Mouse (Mus musculus) thymus, postnatal 10 days (tissue): ENCODE measurements around the gene Stip1.
"Not testable (repeated sequence)": the region's sequence is repeated elsewhere in the genome, so short reads cannot be mapped to it uniquely, and the experiment has no call there.

Experiments used
- DNase-seq, 2 experiments: peaks; one replicate each; pipeline ENCODE4 v3.0.0; 2021; ENCODE audit warnings: low spot score in 2 of 2

Stip1 gene

GRCm38 (mm10) chr19:7066034-7066827, 26.5 kb upstream of the Stip1 start:
- peak; percentile 74 to 76 for DNase-seq

GRCm38 (mm10) chr19:7064571-7064970, 24.8 kb upstream of the Stip1 start:
- DNase-seq: peak; percentile 73 to 89

GRCm38 (mm10) chr19:7062916-7063315, 23.1 kb upstream of the Stip1 start:
- no peak for DNase-seq

GRCm38 (mm10) chr19:7062110-7062509, 22.3 kb upstream of the Stip1 start:
- no peak for DNase-seq

GRCm38 (mm10) chr19:7058541-7058940, 18.8 kb upstream of the Stip1 start:
- no peak for DNase-seq

GRCm38 (mm10) chr19:7057722-7058207, 18.0 kb upstream of the Stip1 start:
- DNase-seq: peak; percentile 38 to 39

GRCm38 (mm10) chr19:7057126-7057721, 17.5 kb upstream of the Stip1 start:
- DNase-seq: no peak

- peak; percentile 60 to 77 for DNase-seq
Observed at GRCm38 (mm10) chr19:7056248-7057087, 16.7 kb upstream of the Stip1 start, which contains the start of gene Macrod1. Gene Macrod1, plus strand, starts transcription at chr19:7056810.

- DNase-seq: no peak
Observed at GRCm38 (mm10) chr19:7055173-7055572, 15.4 kb upstream of the Stip1 start.

- DNase-seq: no peak
Observed at GRCm38 (mm10) chr19:7054772-7055171, 15.0 kb upstream of the Stip1 start.

- DNase-seq: not testable (repeated sequence)
Observed at GRCm38 (mm10) chr19:7053382-7053781, 13.6 kb upstream of the Stip1 start.

- no peak for DNase-seq
Observed at GRCm38 (mm10) chr19:7044706-7045105, 4.9 kb upstream of the Stip1 start.

GRCm38 (mm10) chr19:7044279-7044678, 4.5 kb upstream of the Stip1 start:
- DNase-seq: no peak

- DNase-seq: no peak
Observed at GRCm38 (mm10) chr19:7041171-7041570, 1.4 kb upstream of the Stip1 start.

- no peak for DNase-seq
Observed at GRCm38 (mm10) chr19:7040637-7041130, 917 bp upstream of the Stip1 start.

- peak; percentile 65 to 73 for DNase-seq
Observed at GRCm38 (mm10) chr19:7039088-7039720, 563 bp downstream of the Stip1 start.

- no peak for DNase-seq
Observed at GRCm38 (mm10) chr19:7034006-7034405, 5.8 kb downstream of the Stip1 start.

- no peak for DNase-seq
Observed at GRCm38 (mm10) chr19:7029531-7029930, 10.2 kb downstream of the Stip1 start.

- DNase-seq: peak; percentile 62 to 76
Observed at GRCm38 (mm10) chr19:7020224-7020641, 19.5 kb downstream of the Stip1 start.

- peak; percentile 82 to 86 for DNase-seq
Observed at GRCm38 (mm10) chr19:7019191-7019590, 20.6 kb downstream of the Stip1 start, which contains the start of gene Fermt3. Gene Fermt3, minus strand, starts transcription at chr19:7019469.

- peak in 1 of 2 experiments; percentile 9 for DNase-seq
Observed at GRCm38 (mm10) chr19:7018546-7018945, 21.2 kb downstream of the Stip1 start.
